Mouse (Mus musculus) megakaryocyte, embryonic 14.5 days (primary cell): Measurements from ENCODE around the gene Pih1d1. TPM values are rescaled to one million over a fixed set of nuclear protein-coding genes. Genes with fewer than 3 reads are reported as not detected.

Experiments used
- H3K27me3 ChIP-seq: replicated peaks from 2 replicates; pipeline ENCODE3; 2012; ENCODE audit warnings: inconsistent platforms
- H3K36me3 ChIP-seq: replicated peaks from 2 replicates; pipeline ENCODE3; 2012; ENCODE audit warnings: low read length, inconsistent platforms, mixed read lengths
- H3K4me1 ChIP-seq: 2 replicates; pipeline ENCODE4 v1.6.1; 2012; ENCODE audit warnings: inconsistent platforms
- H3K4me3 ChIP-seq: replicated peaks from 2 replicates; pipeline ENCODE3; 2012; ENCODE audit warnings: moderate library complexity, mild to moderate bottlenecking, inconsistent platforms
- H3K9me3 ChIP-seq: 2 replicates; pipeline ENCODE4 v1.6.1; 2012; ENCODE audit warnings: inconsistent platforms
- FLI1 ChIP-seq: IDR thresholded peaks from 2 replicates; pipeline ENCODE4 v1.6.1; 2012; ENCODE audit warnings: low read length, inconsistent platforms, mixed read lengths
- GATA1 ChIP-seq: IDR thresholded peaks from 3 replicates; pipeline ENCODE4 v1.6.1; 2012; ENCODE audit warnings: mixed read lengths, low read length, inconsistent platforms, borderline replicate concordance
- polyA plus RNA-seq: library from polyadenylated mRNA; stranded (reverse); fragments of >175 nt; gene quantifications from 2 replicates; pipeline ENCODE4 v1.2.3, GENCODE M21; 2012; ENCODE audit warnings: low replicate concordance; ENCODE audit not compliant: insufficient read depth

Pih1d1 gene
- polyA plus RNA-seq, 1 experiment = 64.9 TPM

DNA sequence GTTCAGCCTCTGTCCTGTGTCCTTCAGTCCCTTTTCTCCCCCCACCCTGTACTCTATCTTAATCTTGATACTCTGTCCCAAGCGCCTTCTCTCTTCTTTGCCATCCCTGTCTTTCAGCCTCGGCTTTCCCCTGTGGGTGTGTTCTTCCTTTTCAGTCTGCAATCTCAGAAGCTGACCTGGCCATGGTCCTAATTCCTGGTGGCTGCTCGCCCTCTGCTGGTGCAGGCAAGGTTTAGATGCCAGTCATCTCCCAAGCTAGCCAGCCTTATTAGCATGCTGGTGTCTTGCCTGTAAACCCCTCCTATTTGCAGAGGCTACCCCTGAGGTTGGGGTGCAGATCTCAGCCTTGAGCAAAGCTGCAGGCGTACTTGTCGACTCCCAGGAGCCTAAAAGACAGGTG lies 44.3 kb downstream of the Pih1d1 start:
- TF ChIP-seq GATA1 (no peak), FLI1 (no peak)
- peaks cover 88% of the 10 kb centered on the region for H3K27me3 ChIP-seq

DNA sequence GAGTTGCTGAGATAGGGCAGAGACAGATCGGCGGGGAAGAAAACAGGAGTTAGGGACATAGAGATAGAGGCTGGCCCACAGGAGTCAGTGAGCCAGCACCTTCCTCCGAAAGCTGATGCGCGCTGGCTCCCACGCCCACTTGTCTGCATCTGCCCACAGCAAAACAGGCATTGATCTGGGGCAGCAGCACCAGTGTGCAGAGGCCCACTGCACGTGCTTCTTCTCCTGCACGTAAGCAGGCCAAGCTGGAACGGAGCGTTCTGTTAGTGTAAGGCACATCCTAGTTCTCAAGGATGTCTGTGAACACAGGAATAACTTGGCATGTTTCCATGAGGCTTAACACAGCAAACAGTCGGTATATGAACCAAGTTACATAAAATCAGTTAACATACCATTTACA lies 44.9 kb downstream of the Pih1d1 start:
- H3K9me3 ChIP-seq = no peaks in the 10 kb centered on the region
- H3K4me3 ChIP-seq = no peak overlapping the region
- no peaks in the 10 kb centered on the region for H3K36me3 ChIP-seq
- peaks cover 44% of the 10 kb centered on the region for H3K4me1 ChIP-seq
- H3K27me3 ChIP-seq = peaks cover 88% of the 10 kb centered on the region
- no peak for TF ChIP-seq GATA1
- no peak for TF ChIP-seq FLI1

More for the DNA sequence above, 44.3 kb downstream of the Pih1d1 start:
- Histone ChIP-seq H3K4me1 (peaks cover 49% of the 10 kb centered on the region), H3K4me3 (no peak overlapping the region), H3K36me3 (no peaks in the 10 kb centered on the region), H3K9me3 (no peaks in the 10 kb centered on the region)

DNA sequence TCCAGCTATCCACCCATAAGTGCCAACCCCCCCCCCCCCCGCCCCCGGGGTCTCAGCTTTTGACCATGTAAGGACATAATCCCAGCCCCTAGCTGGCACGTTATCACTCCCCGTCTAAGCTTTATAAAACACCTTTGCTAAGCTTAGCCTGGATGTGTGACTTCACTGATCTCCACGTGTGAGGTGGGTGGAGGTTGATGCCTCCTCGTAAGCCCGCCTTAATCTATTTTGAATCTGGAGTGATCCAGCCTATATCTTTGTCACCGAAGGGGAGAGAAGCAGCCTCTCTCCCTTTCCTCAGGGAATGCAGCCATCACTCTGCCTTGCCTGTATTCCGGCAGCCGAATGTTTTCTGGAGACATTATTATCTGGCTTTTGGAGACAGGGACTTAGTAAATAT lies 48.6 kb downstream of the Pih1d1 start:
- peaks cover 76% of the 10 kb centered on the region for H3K27me3 ChIP-seq
- peaks cover 31% of the 10 kb centered on the region for H3K4me1 ChIP-seq
- H3K9me3 ChIP-seq = no peaks in the 10 kb centered on the region
- no peaks in the 10 kb centered on the region for H3K36me3 ChIP-seq
- H3K4me3 ChIP-seq = no peak overlapping the region
- TF ChIP-seq FLI1 (no peak), GATA1 (no peak)

DNA sequence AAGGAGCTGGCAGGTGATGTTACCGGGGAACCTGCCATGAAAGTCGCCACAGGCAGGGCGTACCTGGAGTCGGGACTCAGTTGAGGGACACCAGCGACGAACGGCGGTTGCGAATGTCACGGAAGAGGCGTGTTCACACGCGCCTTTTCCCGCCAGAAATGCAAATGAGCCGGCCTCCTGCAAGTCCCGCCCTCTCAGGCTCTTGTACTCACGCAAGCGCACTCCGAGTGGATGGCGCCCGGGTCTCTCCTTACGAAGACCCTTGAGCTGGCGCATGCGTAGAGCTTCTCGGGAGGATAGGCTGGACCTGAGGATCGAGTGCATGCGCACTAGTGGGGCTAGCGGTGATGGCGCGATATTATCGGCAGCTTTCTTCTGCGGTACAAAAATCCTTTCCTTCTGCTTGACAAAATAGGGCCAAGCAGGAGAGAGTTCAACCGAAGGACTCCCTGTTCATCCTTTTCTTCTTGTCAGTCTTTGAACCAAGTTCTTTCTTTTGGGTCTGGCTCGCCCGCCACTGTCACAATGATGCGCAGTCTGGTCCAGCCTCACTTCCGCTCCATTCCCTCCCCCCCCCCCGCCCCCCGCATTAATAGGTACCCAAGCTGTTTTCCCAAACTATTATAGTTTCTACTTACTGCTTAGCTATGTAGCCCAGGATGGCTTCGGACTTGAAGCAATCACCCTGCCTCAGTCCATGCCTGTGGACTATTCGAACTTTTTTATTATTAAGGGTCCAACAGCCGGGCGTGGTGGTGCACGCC lies 50.5 kb downstream of the Pih1d1 start, which contains the start of gene Ccdc155:
Gene Ccdc155 (minus strand): TSS at position 513 of the 764 bp plus-strand sequence.
- H3K4me3 ChIP-seq = peak within 1 kb of the TSS; percentile 90
- H3K36me3 ChIP-seq = no peaks in the 10 kb centered on the region
- peaks cover 17% of the 10 kb centered on the region for H3K4me1 ChIP-seq
- TF ChIP-seq GATA1 (no peak), FLI1 (no peak)
- H3K9me3 ChIP-seq = 0 out of 2 replicates have a peak, but pooled peaks cover 5% of the 10 kb centered on the region
- H3K27me3 ChIP-seq = peaks cover 73% of the 10 kb centered on the region

DNA sequence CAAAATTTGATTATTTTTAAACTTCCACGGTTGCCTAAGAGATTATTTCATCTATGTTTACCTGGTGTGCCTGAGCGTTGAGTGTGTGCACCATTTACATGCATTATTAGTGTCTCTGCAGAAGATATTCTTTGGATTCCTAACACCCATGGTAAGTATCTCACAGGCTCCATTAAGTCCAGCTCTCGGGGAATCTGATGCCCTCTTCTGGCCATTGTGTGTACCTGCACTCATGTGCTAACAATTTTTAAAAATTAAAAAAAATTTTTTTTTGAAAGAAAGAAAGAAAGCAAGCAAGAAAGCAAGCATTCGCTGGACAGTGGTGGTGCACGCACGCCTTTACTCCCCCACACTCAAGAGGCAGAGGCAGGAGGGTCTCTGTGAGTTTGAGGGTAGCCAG lies 54.2 kb downstream of the Pih1d1 start:
- peaks cover 73% of the 10 kb centered on the region for H3K27me3 ChIP-seq
- H3K9me3 ChIP-seq = 0 out of 2 replicates have a peak, but pooled peaks cover 7% of the 10 kb centered on the region
- H3K36me3 ChIP-seq = no peaks in the 10 kb centered on the region
- peaks cover 30% of the 10 kb centered on the region for H3K4me1 ChIP-seq
- TF ChIP-seq FLI1 (no peak), GATA1 (no peak)
- no peak overlapping the region for H3K4me3 ChIP-seq

Other genes with a start within 250 kb of the Pih1d1 start
- gene Ap2a1, start 224.8 kb upstream of the Pih1d1 start, polyA plus RNA-seq = 137 and 235 TPM in 2 replicates
- 0.62 TPM in 1 of 2 replicates, not detected in the other for gene Tsks, start 211.1 kb upstream of the Pih1d1 start, polyA plus RNA-seq
- gene Cpt1c, start 179.5 kb upstream of the Pih1d1 start, polyA plus RNA-seq = 0.82 TPM in 1 of 2 replicates, not detected in the other
- 7.0 and 74.9 TPM in 2 replicates for gene Prmt1, start 167.7 kb upstream of the Pih1d1 start, polyA plus RNA-seq
- 44.2 and 87.0 TPM in 2 replicates for gene Irf3, start 156.7 kb upstream of the Pih1d1 start, polyA plus RNA-seq
- gene Bcl2l12, start 155.6 kb upstream of the Pih1d1 start, polyA plus RNA-seq = 44.7 and 73.7 TPM in 2 replicates
- 219 and 387 TPM in 2 replicates for gene Scaf1, start 137.9 kb upstream of the Pih1d1 start, polyA plus RNA-seq
- 26.5 and 83.1 TPM in 2 replicates for gene Rras, start 136.3 kb upstream of the Pih1d1 start, polyA plus RNA-seq
- gene Prr12, start 101.4 kb upstream of the Pih1d1 start, polyA plus RNA-seq = 63.6 and 73.6 TPM in 2 replicates
- gene Nosip, start 91.9 kb upstream of the Pih1d1 start, polyA plus RNA-seq = 150 and 186 TPM in 2 replicates
- 91.5 and 106 TPM in 2 replicates for gene Prrg2, start 91.6 kb upstream of the Pih1d1 start, polyA plus RNA-seq
- gene Rcn3, start 62.1 kb upstream of the Pih1d1 start, polyA plus RNA-seq = 1.7 TPM in 1 of 2 replicates, not detected in the other
- 28.9 and 70.0 TPM in 2 replicates for gene Fcgrt, start 50.5 kb upstream of the Pih1d1 start, polyA plus RNA-seq
- 39.7 and 217 TPM in 2 replicates for gene Rps11, start 29.9 kb upstream of the Pih1d1 start, polyA plus RNA-seq
- gene Rpl13a, start 25.5 kb upstream of the Pih1d1 start, polyA plus RNA-seq = 3,981 and 5,869 TPM in 2 replicates
- gene Gm45713, start 18.1 kb upstream of the Pih1d1 start, polyA plus RNA-seq = 2.1 and 9.4 TPM in 2 replicates
- gene Flt3l, start 17.9 kb upstream of the Pih1d1 start, polyA plus RNA-seq = 78.6 and 81.1 TPM in 2 replicates
- gene Aldh16a1, start 281 bp downstream of the Pih1d1 start, polyA plus RNA-seq = 56.7 and 76.4 TPM in 2 replicates
- 0.06 TPM in 1 of 2 replicates, not detected in the other for gene Slc17a7, start 9.6 kb downstream of the Pih1d1 start, polyA plus RNA-seq
- not detected in 2 replicates for gene Gfy, start 25.3 kb downstream of the Pih1d1 start, polyA plus RNA-seq
- gene Pth2, start 26.7 kb downstream of the Pih1d1 start, polyA plus RNA-seq = not detected in 2 replicates
- gene Ccdc155, start 50.6 kb downstream of the Pih1d1 start, polyA plus RNA-seq = not detected in 2 replicates
- 0.60 TPM in 1 of 2 replicates, not detected in the other for gene Dkkl1, start 57.8 kb downstream of the Pih1d1 start, polyA plus RNA-seq
- gene Tead2, start 61.5 kb downstream of the Pih1d1 start, polyA plus RNA-seq = not detected in 2 replicates
- 212 and 263 TPM in 2 replicates for gene Cd37, start 84.8 kb downstream of the Pih1d1 start, polyA plus RNA-seq
- not detected in 2 replicates for gene Slc6a16, start 86.8 kb downstream of the Pih1d1 start, polyA plus RNA-seq
- not detected in 2 replicates for gene Slc6a21, start 123.2 kb downstream of the Pih1d1 start, polyA plus RNA-seq
- 7.6 TPM in 1 of 2 replicates, not detected in the other for gene Trpm4, start 179.5 kb downstream of the Pih1d1 start, polyA plus RNA-seq
- gene Hrc, start 181.0 kb downstream of the Pih1d1 start, polyA plus RNA-seq = not detected in 2 replicates
- gene Ppfia3, start 212.7 kb downstream of the Pih1d1 start, polyA plus RNA-seq = 0.79 TPM in 1 of 2 replicates, not detected in the other
- 4.1 TPM in 1 of 2 replicates, not detected in the other for gene Lin7b, start 216.3 kb downstream of the Pih1d1 start, polyA plus RNA-seq
- 154 and 515 TPM in 2 replicates for gene Snrnp70, start 241.4 kb downstream of the Pih1d1 start, polyA plus RNA-seq